Mouse (Mus musculus) spleen, postnatal 14 days (tissue): ENCODE measurements at regions not wholly inside any gene's neighbourhood (a gene's known extent, or its start where the extent isn't known, plus 50 kb on each side); places are given as distances from the start of the nearest gene placed in this dataset.

Experiments used
- DNase-seq, 2 experiments: peaks; one replicate each; pipeline ENCODE4 v3.0.0; 2021 to 2022; ENCODE audit warnings: low spot score in 2 of 2

DNA sequence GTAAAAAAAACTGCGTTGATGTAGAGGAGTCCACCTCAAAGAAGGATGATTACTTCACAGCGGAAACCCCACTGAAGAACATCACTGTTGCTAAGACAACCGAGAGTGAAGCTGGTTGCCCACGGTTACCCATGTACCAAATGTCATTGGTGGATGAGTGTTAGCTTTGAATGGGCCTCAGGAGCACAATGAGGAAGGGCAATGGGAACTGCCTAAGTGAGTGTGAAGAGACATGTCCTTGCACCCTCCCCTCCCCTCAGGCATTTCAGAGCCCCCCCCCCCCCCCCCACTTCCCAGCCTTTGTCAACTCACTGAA is 96.1 kb upstream of the Chd2 start:
- no peak for DNase-seq

GRCm38 (mm10) chr7:73637101-73637809 is 95.6 kb upstream of the Chd2 start:
- DNase-seq: no peak

GRCm38 (mm10) chr7:73635422-73635821 is 93.8 kb upstream of the Chd2 start:
- DNase-seq: no peak

GRCm38 (mm10) chr7:73630790-73631189 is 89.2 kb upstream of the Chd2 start:
- DNase-seq: no peak

- DNase-seq: no peak
Observed at GRCm38 (mm10) chr7:73629182-73629581, 87.6 kb upstream of the Chd2 start.

GRCm38 (mm10) chr7:73628071-73628470 is 86.4 kb upstream of the Chd2 start:
- peak; percentile 12 to 55 for DNase-seq

DNA sequence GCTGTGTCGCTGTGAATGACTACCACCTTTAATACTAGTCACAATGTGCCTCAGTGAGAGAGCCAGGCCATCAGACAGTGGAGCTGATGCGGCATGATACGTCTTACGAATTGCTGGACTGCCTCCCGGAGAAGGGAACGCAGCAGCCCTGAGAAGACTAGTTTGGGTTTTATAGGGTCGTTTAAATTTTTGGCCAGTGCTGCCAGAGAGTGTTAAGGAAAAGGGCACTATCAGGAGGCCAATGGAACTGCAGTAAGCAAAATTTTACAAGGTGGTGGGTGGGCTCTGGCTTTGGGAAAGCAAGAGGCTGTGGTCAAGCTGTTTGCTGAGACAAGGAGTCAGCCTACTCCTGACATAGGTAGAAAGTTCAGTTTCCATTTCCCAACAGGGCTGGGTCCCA is 84.7 kb upstream of the Chd2 start:
- DNase-seq: no peak

DNA sequence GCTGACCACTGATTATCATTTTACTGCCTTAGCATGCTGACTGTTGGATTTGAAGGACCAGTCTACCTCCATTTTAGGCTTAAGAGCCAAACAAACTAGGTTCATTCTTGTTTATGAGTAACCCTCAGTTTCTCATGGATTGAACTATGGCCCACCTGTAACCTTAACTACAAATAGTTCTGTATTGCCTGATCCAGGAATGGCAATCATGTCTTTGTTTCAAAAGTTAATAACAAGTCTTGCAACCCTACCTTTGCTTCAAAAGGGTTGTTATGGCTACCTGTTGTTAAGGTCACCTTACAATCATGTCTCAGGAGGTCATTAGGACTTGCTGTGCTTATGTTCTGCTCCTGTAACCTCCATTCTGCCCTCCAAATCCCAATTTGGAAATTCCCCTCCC is 84.0 kb upstream of the Chd2 start:
- no peak for DNase-seq

DNA sequence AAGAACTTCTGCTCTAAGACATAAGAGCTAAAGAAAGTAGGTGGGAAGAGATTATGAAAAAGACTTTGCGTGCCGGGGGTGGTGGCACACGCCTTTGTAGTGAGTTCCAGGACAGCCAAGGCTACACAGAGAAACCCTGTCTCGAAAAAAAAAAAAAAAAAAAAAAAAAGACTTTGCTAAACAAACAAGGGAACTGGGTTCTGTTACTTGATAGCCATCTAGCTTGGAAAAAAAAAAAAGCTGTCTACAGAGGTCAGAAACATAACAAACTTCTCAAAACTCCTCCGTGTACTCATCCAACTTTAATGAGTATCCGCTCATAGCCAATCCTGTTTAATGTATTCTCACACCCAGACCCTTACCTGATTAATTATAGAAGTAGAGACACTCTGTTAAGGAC is 83.4 kb upstream of the Chd2 start:
- DNase-seq: no peak

DNA sequence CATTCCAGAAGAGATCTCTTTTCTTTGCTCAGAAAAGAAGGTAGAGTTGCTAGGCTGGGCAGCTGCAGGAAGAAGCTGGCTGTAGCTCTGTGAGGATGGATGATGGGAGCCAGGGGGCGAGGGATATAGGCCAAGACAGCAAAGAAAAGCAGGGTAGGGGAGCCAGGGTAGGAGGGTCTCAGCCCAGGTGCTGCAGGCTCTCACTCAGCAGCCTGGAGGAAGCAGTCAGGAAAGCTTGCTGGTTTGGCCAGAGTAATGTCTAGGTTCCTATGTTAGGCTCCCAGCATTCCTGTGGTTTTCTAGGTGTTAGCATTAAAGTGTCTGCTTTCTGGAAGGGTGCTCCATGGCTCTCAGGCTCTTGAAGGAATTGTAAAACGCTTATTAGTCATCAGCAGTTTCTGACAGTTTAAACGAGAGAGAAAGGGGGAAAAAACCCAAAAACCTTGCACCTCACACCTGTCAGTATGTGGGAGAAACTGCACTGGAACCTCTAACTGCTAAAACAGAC is 82.5 kb upstream of the Chd2 start:
- DNase-seq: no peak

DNA sequence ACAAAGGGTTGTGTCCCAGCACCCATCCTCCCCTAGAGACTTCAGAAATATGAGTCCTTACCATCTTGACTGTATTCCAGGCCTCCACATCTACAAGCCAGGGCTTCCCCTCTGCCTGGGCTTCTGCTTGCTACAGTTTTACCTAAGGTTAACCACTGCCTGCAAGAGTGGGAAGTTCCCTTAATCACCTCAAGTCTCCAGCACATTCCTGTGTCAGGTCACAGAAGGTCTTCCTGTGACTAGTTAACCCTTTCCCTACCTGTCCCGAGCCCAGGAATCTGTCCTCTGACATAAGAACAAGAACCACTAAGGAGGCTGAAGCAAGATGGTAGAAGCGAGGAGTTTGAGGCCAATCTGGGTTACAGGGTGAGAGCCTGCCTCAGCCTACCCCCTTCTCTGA is 80.8 kb upstream of the Chd2 start:
- no peak for DNase-seq

DNA sequence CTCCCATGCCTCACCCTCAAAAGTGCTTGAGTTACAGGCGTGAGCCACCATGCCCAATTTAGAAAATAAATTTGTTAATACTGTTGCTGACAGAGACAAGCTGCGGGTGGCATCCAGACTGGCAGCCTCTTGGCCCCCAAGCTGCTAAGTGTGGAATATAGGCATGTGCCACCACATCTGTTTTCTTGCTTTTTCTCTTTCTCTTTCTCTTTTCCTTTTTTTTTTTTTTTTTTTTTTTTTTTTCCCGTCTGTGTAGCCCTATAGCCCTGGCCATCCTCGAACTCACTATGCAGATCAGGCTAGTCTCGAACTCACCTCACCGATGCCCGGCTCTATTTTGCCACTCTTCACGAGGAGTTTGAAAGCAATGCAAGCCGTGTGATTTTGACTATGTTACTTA is 78.7 kb upstream of the Chd2 start:
- no peak for DNase-seq

DNA sequence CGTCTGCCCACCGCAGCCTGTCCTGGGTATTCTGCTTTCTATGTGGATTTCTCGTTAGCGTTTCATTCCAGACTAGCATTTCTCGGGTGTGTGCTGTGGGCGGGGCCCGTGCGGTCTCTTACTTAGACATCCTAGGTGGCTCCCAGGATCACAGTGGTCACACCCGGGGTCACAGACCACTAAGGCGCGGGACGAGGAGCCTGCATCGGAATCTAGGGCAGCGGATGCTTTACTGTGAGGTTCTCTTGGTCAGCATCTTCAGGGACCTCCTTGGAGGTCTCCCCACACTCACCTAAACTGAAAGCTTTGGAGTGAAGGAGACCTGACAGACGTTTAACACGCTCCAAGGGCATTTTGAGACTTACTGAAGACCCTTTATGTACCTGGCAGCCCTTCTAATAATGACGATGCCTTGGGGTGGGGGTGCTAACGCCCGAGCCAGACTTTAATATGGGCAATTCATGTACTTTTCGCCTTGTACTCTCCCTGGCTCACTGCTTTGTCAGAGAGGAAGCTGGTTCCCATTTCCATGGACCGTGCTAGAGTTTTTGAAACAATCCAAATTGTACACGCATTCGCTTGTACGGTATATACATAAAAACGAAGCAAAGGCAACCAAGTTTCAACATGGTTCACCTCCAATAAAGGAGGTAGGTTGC is 77.3 kb upstream of the Chd2 start:
- DNase-seq: no peak

DNA sequence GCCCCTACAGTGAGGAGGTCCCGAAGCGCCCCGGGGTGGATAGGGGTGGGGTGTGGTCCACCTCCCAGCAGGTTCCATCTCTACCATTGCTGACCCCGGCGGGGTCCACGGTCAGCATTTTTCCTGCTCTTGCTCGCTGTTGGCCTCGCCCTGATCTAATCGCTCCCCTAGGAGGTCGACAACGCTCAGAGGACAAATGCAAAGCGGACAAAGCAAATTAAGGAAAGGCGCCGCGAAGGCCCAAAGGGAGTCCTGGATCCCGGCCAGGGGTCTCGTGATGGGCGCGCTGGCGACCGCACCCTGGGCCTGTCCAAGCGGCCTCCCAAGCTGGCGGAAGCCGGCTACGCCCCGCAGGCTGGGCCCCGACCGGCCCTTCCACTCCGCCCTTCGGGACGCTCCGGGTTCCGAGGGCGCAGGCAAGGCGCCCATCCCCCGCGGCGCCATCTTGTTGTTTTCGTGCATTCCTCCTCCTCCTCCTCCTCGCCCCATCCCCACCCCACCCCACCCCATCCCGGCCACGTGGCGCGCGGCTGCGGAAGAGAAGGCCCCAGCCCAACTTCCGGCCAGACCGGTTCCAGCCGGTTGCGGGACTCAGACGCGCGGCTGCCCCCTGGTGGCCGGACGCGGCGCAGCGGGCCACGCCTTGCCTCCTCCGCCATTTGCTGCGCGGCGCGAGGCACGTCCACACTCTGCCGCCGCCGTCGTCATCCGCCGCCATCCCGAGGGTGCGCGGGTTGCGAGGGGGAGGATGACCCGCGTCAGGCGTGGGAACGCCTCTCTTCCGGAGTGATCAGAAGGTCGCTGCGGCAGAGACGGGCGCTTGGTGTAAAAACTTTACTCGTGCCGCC is 76.5 kb upstream of the Chd2 start:
- DNase-seq: peak; percentile 99

GRCm38 (mm10) chr7:73616971-73617906 is 75.6 kb upstream of the Chd2 start:
- DNase-seq: peak in 1 of 2 experiments; percentile 17

DNA sequence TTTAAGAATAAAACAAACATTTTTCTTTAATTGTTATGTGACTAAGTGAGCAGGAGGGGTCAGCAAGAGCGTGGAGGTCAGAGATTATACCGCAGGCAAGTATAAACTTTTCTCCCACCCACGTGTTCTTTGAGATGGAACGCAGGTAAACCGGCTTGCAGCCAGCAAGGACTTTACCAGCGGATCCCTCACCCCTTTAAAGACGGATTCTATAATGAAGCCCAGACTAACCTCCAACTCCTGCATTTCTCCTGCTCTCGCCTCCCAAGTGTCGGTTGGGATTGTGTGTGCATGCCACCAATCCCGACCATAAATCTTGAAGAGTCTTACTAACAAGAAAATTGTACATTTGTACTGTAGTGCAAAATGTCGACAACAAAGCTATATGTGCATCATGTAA is 74.4 kb upstream of the Chd2 start:
- no peak for DNase-seq

GRCm38 (mm10) chr7:73614840-73615555 is 73.4 kb upstream of the Chd2 start:
- DNase-seq: no peak

DNA sequence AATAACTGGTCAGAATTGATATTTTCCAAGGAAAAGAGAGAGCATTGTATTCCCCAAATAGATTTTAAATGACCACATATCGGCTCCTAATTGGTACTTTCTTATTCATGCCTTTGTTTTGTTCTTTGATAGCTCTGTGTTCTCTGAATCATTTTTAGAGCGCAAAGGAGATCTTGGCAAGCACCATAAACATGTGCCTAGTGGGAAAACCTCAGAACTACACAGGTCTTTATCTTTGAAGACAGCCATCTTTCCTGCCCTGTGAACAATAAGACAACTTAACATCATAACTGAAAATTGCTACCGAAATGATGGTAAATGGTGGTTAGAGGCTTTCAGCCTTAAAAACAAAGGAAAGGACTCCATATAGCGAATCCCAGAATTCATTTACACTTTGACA is 72.7 kb upstream of the Chd2 start:
- no peak for DNase-seq

- no peak for DNase-seq
Observed at GRCm38 (mm10) chr7:73612752-73613092, 71.1 kb upstream of the Chd2 start.

DNA sequence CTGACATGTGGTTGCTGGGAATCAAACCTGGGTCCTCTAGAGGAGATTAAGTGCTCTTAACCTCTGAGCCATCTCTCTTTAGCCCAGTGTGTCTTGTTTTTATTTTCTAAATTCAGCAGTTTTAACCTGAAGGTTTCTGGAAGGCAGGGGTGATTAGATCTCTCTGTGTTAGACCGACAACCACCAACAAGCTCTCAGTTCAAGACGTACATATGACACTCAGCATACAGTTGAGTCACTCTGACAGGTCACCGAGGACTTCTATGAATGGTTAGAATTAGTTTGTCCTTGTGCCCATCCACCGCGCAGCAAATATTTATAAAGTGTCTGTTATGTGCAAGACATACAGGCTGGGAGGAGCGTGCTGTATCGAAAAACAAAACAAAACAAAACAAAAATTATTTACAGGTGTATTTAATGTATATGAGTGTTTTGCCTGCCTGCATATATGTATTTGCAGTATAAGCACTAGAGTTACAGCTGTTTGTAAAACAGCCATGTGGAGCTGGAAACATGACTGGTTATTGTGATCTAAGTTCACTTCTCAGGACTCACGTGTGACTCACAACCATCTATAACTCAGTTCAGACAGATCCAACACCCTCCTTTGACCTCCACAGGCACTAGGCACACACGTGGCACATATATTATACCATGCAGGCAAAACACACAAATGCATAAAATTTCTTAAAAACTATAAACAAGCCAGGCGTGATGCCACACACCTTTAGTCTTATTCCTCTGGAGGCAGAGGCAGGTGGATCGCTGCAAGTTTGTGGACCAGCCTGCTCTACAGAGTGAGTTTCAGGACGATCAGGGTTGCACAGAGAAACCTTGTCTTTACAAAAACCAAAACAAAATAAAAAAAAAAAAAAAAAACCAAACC is 70.5 kb upstream of the Chd2 start:
- DNase-seq: no peak
